Mouse (Mus musculus) liver, embryonic 13.5 days (tissue): Measurements from ENCODE around the gene Ddx58. TPM values are rescaled to one million over a fixed set of nuclear protein-coding genes. Genes with fewer than 3 reads are reported as not detected.

Source experiments
- ATAC-seq: fragments of 200-750 bp; cut with Nextera tagmentation; 2 replicates; pipeline ENCODE4 v1.8.0; 2017; ENCODE audit warnings: low read depth, mild to moderate bottlenecking, moderate number of reproducible peaks, moderate library complexity
- DNase-seq: peaks from one replicate; pipeline ENCODE4 v3.0.0; 2022
- H3K27ac ChIP-seq: fragments of 300-500 bp; sonication (generic); 2 replicates; pipeline ENCODE4 v1.5.1; 2015; ENCODE audit warnings: moderate library complexity, mild to moderate bottlenecking, inconsistent platforms
- H3K27me3 ChIP-seq: fragments of 300-500 bp; sonication (generic); 2 replicates; pipeline ENCODE4 v1.6.1; 2015; ENCODE audit warnings: mild to moderate bottlenecking, inconsistent platforms
- H3K36me3 ChIP-seq: fragments of 300-500 bp; sonication (generic); 2 replicates; pipeline ENCODE4 v1.6.1; 2015; ENCODE audit warnings: mild to moderate bottlenecking, inconsistent platforms
- H3K4me1 ChIP-seq: fragments of 300-500 bp; sonication (generic); replicated peaks from 2 replicates; pipeline ENCODE4 v1.6.1; 2015; ENCODE audit warnings: inconsistent platforms
- H3K4me2 ChIP-seq: fragments of 300-500 bp; sonication (generic); 2 replicates; pipeline ENCODE4 v1.6.1; 2015; ENCODE audit warnings: inconsistent platforms, mild to moderate bottlenecking, moderate library complexity
- H3K4me3 ChIP-seq: fragments of 300-500 bp; sonication (generic); replicated peaks from 2 replicates; pipeline ENCODE4 v1.5.1; 2015; ENCODE audit warnings: mild to moderate bottlenecking, inconsistent platforms
- H3K9ac ChIP-seq: fragments of 300-500 bp; sonication (generic); 2 replicates; pipeline ENCODE4 v1.6.1; 2015; ENCODE audit warnings: mild to moderate bottlenecking, inconsistent platforms
- H3K9me3 ChIP-seq: fragments of 300-500 bp; sonication (generic); replicated peaks from 2 replicates; pipeline ENCODE4 v1.6.1; 2016; ENCODE audit warnings: inconsistent platforms
- WGBS: fragments of 180-500 bp; shearing (Covaris S2); methylation state at CpG from one replicate; pipeline ENCODE4 v1.1.7; 2015; ENCODE audit not compliant: insufficient replicate concordance; 5-methylcytosine and 5-hydroxymethylcytosine counted together
- polyA plus RNA-seq: library from polyadenylated mRNA; unstranded; fragments of >200 nt; fragmentation: Nextera tagmentation; extraction: Ambion mirVana; gene quantifications from 2 replicates; pipeline ENCODE4 v1.2.1, GENCODE M21; 2015

The Ddx58 gene
- polyA plus RNA-seq = 2.8 and 3.6 TPM in 2 replicates

GRCm38 (mm10) chr4:40239409-40240271 is at the start of gene Ddx58:
Gene Ddx58 (minus strand): TSS chr4:40239828.
- peaks cover 3% of the 10 kb centered on the region; the same call in 1 of the 2 replicates for H3K36me3 ChIP-seq
- H3K9ac ChIP-seq = peak within 1 kb of the TSS; percentile 71
- H3K4me1 ChIP-seq = peaks cover 11% of the 10 kb centered on the region
- H3K4me3 ChIP-seq = peak within 1 kb of the TSS; percentile 69
- H3K9me3 ChIP-seq = no peaks in the 10 kb centered on the region
- 3% methylated on average over 35 of the region's 35 CpGs for WGBS
- peak within 1 kb of the TSS; percentile 82 for H3K4me2 ChIP-seq
- H3K27me3 ChIP-seq = no peaks in the 10 kb centered on the region
- DNase-seq (no peak), ATAC-seq (peak; percentile 45)
- 0 out of 2 replicates have a peak within 1 kb of the TSS, but pooled peaks have one; percentile 3 for H3K27ac ChIP-seq

GRCm38 (mm10) chr4:40289046-40289445 is 49.4 kb upstream of the Ddx58 start:
- 67% methylated on average over 2 of the region's 2 CpGs for WGBS
- Histone ChIP-seq H3K36me3 (no peaks in the 10 kb centered on the region), H3K4me3 (no peak overlapping the region), H3K27ac (no peak overlapping the region), H3K4me2 (no peak overlapping the region), H3K27me3 (no peaks in the 10 kb centered on the region), H3K9me3 (peaks cover 11% of the 10 kb centered on the region; the same call in 1 of the 2 replicates), H3K9ac (no peak overlapping the region), H3K4me1 (no peaks in the 10 kb centered on the region)
- ATAC-seq (no peak), DNase-seq (no peak)

GRCm38 (mm10) chr4:40287415-40287814 is 47.8 kb upstream of the Ddx58 start:
- 32% methylated on average over 6 of the region's 6 CpGs for WGBS
- Histone ChIP-seq H3K36me3 (no peaks in the 10 kb centered on the region), H3K9ac (no peak overlapping the region), H3K4me3 (no peak overlapping the region), H3K27me3 (no peaks in the 10 kb centered on the region), H3K9me3 (peaks cover 7% of the 10 kb centered on the region; the same call in 1 of the 2 replicates), H3K4me1 (no peaks in the 10 kb centered on the region), H3K4me2 (no peak overlapping the region), H3K27ac (no peak overlapping the region)
- ATAC-seq = no peak
- no peak for DNase-seq

- Histone ChIP-seq H3K4me1 (no peaks in the 10 kb centered on the region), H3K4me2 (no peak overlapping the region), H3K9ac (no peak overlapping the region), H3K4me3 (no peak overlapping the region), H3K36me3 (no peaks in the 10 kb centered on the region), H3K9me3 (no peaks in the 10 kb centered on the region; the same call in 1 of the 2 replicates), H3K27ac (no peak overlapping the region), H3K27me3 (no peaks in the 10 kb centered on the region)
- no peak for ATAC-seq
- 11% methylated on average over 4 of the region's 4 CpGs for WGBS
- peak; percentile 29 for DNase-seq
These were observed 46.0 kb upstream of the Ddx58 start for GRCm38 (mm10) chr4:40285582-40285981.

DNA sequence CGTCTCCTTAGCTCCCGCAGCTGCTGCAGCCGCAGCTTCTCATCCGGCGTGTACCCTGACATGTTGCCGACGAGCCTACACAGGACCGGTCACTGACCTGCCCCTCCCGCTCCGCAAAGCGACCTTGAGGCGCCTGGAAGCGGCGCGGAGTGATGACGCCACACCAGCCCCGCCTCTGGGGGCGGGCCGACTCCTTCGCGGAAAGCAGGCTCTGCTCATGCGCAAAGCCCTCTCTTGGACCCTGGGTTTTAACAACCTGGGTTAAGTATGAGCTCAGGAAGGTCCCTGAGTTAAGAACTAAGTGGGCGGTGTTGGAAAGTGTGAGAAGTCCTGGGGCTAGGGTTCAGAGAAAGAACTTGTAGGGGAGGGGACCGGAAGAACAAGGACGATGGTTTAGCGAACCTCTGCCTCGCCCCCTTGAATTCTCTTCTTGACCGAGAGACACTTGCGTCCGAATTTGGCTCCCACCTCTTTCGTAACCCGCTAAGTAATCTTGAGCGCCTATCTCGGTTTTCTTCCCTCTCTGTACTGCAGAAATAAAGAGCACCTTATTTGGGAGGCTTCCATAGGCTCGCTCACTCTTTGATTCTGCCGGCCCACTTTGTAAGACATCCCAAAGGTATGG is 39.8 kb upstream of the Ddx58 start, which contains the start of gene Ndufb6:
Gene Ndufb6 (minus strand): TSS at position 146 of the 625 bp plus-strand sequence.
- H3K36me3 ChIP-seq = peaks cover 18% of the 10 kb centered on the region; the same call in 1 of the 2 replicates
- peak within 1 kb of the TSS; percentile 91 for H3K4me3 ChIP-seq
- no peaks in the 10 kb centered on the region for H3K9me3 ChIP-seq
- no peaks in the 10 kb centered on the region for H3K27me3 ChIP-seq
- WGBS = under 1% methylated on average over 36 of the region's 36 CpGs
- ATAC-seq (peak; percentile 97), DNase-seq (peak; percentile 86)
- peak within 1 kb of the TSS; percentile 95 for H3K4me2 ChIP-seq
- H3K4me1 ChIP-seq = peaks cover 14% of the 10 kb centered on the region
- H3K9ac ChIP-seq = peak within 1 kb of the TSS; percentile 86
- peak within 1 kb of the TSS; percentile 73 for H3K27ac ChIP-seq

GRCm38 (mm10) chr4:40278880-40279275 is 39.2 kb upstream of the Ddx58 start:
- H3K4me3 ChIP-seq = peak overlapping the region; percentile 91
- peak overlapping the region; percentile 41; the same call in 1 of the 2 replicates for H3K27ac ChIP-seq
- peaks cover 18% of the 10 kb centered on the region; the same call in 1 of the 2 replicates for H3K36me3 ChIP-seq
- DNase-seq (no peak), ATAC-seq (peak; percentile 53)
- peak overlapping the region; percentile 95 for H3K4me2 ChIP-seq
- H3K4me1 ChIP-seq = peaks cover 14% of the 10 kb centered on the region
- H3K9ac ChIP-seq = peak overlapping the region; percentile 86
- WGBS = under 1% methylated on average over 21 of the region's 21 CpGs
- H3K27me3 ChIP-seq = no peaks in the 10 kb centered on the region
- no peaks in the 10 kb centered on the region for H3K9me3 ChIP-seq

- H3K9ac ChIP-seq = peak within 1 kb of the TSS; percentile 91
- no peaks in the 10 kb centered on the region for H3K9me3 ChIP-seq
- peaks cover 35% of the 10 kb centered on the region for H3K4me1 ChIP-seq
- DNase-seq (peak; percentile 92), ATAC-seq (peak; percentile 93)
- peak within 1 kb of the TSS; percentile 93 for H3K27ac ChIP-seq
- H3K27me3 ChIP-seq = no peaks in the 10 kb centered on the region
- H3K36me3 ChIP-seq = peaks cover 36% of the 10 kb centered on the region
- peak within 1 kb of the TSS; percentile 73 for H3K4me3 ChIP-seq
- 0% methylated on average over 38 of the region's 38 CpGs for WGBS
- H3K4me2 ChIP-seq = peak within 1 kb of the TSS; percentile 96
These were observed 29.9 kb upstream of the Ddx58 start, which contains the start of the genes Smim27 and Topors for GRCm38 (mm10) chr4:40269430-40270032. Gene Smim27 (plus strand): TSS chr4:40269579. Gene Topors (minus strand): TSS chr4:40269850.

DNA sequence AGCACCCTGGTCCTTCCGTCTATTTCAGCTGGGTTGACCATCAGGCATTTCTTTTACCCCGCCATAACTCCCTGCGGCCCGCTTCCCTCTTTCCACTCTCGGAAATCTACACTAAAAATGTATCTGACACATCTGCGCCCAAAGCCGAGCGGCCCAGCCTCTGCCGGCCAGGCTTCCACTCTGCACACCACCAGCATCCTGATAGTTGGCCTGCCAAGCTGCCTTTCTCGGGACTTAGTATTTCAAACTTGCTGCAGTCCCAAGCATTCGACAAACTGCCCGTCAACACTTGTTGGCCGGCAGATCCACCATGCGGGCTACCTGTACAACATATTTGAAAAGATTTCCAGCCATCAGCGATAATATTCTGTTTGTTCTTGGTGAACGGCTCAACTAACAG is 29.2 kb upstream of the Ddx58 start:
- no peaks in the 10 kb centered on the region for H3K9me3 ChIP-seq
- peak overlapping the region; percentile 73 for H3K4me3 ChIP-seq
- H3K9ac ChIP-seq = peak overlapping the region; percentile 91
- H3K36me3 ChIP-seq = peaks cover 36% of the 10 kb centered on the region
- H3K27me3 ChIP-seq = no peaks in the 10 kb centered on the region
- peak overlapping the region; percentile 93 for H3K27ac ChIP-seq
- no peak for DNase-seq
- peaks cover 36% of the 10 kb centered on the region for H3K4me1 ChIP-seq
- under 1% methylated on average over 16 of the region's 16 CpGs for WGBS
- peak; percentile 1; the same call in 1 of the 2 replicates for ATAC-seq
- peak overlapping the region; percentile 96 for H3K4me2 ChIP-seq

DNA sequence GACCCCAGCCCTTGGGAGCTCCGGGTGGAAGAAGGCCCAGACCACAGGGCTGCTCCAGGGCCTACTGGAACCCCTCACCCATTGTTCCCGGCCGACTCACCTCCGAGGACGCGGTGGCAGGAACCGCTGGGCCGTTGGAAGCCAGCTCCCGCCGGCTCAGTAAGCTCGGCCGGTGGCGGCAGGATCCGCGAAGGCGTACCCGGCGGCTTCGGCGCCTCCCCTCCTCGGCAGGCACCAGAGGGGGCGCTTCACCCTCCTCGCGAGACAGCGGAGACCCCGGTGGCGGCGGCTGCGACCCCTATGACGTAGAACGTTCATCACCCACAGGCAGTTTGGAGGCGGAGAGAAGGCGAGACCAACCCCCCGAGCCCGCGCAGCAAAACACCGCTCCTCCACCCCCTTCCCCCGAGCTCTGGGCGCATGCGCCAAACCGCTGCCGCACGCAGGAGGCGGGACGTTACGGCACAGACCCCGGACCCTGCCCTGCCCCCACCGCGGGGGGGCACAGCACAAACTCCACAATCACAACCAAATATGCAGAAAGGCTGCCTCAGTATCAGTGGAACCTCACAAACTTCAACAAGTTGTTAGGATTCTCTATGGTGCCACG is 28.7 kb upstream of the Ddx58 start:
- ATAC-seq = peak; percentile 69
- peaks cover 36% of the 10 kb centered on the region for H3K4me1 ChIP-seq
- under 1% methylated on average over 50 of the region's 50 CpGs for WGBS
- H3K36me3 ChIP-seq = peaks cover 35% of the 10 kb centered on the region
- H3K9ac ChIP-seq = peak overlapping the region; percentile 91
- no peaks in the 10 kb centered on the region for H3K27me3 ChIP-seq
- H3K9me3 ChIP-seq = no peaks in the 10 kb centered on the region
- peak overlapping the region; percentile 73 for H3K4me3 ChIP-seq
- peak overlapping the region; percentile 96 for H3K4me2 ChIP-seq
- peak; percentile 81 for DNase-seq
- H3K27ac ChIP-seq = peak overlapping the region; percentile 93

DNA sequence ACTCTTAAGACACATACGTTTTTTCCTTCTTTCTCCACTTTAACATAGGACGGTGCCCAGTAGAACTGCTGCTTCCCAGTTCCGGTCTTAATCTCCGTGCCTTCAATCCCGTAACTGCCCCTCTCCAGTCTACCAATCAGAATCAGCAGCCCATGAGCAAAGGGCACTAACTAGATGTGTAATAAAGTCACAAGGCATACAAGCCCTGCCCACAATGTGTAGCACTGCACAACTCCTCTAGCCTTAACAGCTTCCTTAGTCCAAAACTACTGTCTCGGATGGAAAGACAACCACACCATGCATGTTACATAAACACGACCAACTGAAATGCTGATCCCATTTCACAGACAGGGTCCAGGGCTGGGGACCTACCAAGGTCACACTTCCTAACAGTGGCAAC is 28.1 kb upstream of the Ddx58 start:
- peak overlapping the region; percentile 73 for H3K4me3 ChIP-seq
- H3K27me3 ChIP-seq = no peaks in the 10 kb centered on the region
- 69% methylated on average over 7 of the region's 7 CpGs for WGBS
- DNase-seq (no peak), ATAC-seq (no peak)
- H3K4me2 ChIP-seq = peak overlapping the region; percentile 96
- H3K36me3 ChIP-seq = peaks cover 34% of the 10 kb centered on the region
- H3K4me1 ChIP-seq = peaks cover 36% of the 10 kb centered on the region
- H3K9ac ChIP-seq = peak overlapping the region; percentile 91
- peak overlapping the region; percentile 93 for H3K27ac ChIP-seq
- H3K9me3 ChIP-seq = no peaks in the 10 kb centered on the region
